Mouse (Mus musculus): Measurements from ENCODE around the gene Cacna1g. TPM values are rescaled to one million over a fixed set of nuclear protein-coding genes. Genes with fewer than 3 reads are reported as not detected.

The Cacna1g gene
- polyA plus RNA-seq, 1 experiment from 2014 or later: 5.2 TPM

DNA sequence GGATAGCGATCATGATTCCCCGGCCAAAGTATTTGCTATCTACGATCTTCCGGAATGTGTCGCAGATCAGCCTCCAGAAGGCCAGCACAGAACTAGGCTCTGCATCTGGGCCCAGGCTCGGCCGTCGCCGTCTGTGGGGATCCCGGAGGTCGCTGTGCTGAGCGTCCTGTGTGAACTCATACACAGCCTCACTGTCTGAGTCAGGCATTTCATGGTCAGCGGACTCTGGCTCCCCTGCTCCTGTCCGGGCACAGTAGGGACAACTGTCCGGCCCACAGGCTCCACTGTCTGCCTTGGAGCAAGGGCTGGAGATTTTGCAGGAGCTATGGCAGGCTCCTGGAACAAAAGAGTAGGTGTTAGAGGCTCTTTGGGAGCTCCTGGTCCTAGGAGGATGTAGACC, 17.0 kb downstream of the Cacna1g start:
- no peaks in the 10 kb centered on the region for H3K9me3 ChIP-seq
- no peak overlapping the region for H3K9ac ChIP-seq
- H3K4me3 ChIP-seq (replicated peaks): no peak overlapping the region
- H3K36me3 ChIP-seq: no peaks in the 10 kb centered on the region
- no peak overlapping the region for H3K4me2 ChIP-seq (replicated peaks)
- H3K27me3 ChIP-seq (replicated peaks): no peaks in the 10 kb centered on the region
- H3K27ac ChIP-seq: no peak overlapping the region
- H3K4me1 ChIP-seq (replicated peaks): no peaks in the 10 kb centered on the region
- no peak for ATAC-seq
- 86% methylated on average over 15 of the region's 15 CpGs for WGBS

DNA sequence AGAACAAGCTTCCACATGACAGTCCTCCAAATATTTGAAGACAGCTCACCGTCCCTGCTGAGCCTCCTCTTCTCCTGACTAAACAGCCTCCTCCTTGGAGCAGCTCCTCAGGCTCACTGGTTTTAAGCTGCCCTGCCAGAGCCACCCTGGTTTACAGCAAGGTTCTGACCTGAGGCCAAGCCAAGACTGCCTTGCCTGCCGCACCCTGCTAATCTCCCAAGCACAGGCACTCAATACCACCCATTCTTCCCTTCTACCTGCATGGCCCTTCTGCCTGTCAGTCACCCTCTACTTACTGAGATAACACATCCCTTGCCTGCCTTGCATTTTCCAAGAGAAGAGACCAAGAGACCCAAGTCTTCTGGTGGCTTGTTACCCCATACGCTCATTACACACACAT, 17.7 kb downstream of the Cacna1g start:
- Histone ChIP-seq H3K27ac (no peak overlapping the region), H3K4me2 (replicated peaks) (no peak overlapping the region)

DNA sequence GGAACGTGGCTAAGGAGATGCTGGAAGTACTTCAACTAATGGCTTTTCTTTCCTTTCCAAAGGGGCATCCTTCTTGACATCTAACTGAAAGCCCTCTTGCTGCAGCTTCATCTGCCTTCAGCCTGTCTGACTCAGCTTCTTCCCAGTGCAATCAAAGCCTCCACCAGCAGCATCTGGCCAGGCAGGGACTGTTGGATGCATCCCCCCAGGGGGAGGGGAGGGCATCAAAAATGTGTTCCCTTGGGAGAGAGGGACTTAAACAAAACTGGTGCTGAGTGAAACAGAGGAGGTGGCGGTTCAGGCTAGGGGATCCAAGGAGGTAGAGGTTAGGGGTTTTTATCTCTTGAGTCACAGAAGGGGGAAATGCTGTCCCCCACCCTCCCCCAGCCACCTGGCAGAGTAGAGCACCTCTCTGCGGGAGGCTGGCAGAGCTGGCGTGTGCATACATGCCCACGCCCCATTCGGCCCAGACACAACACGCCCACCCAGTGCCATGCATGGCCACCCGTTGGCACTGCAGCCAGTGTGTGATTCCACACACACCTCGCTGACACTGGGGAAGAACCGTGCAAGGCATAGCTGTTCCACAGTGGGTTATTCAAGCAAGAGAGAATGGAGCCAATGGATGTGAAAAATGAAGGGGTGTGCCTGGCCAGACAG, 18.7 kb downstream of the Cacna1g start:
- Histone ChIP-seq H3K9me3 (no peaks in the 10 kb centered on the region), H3K36me3 (no peaks in the 10 kb centered on the region), H3K27ac (no peak overlapping the region), H3K9ac (no peak overlapping the region), H3K4me2 (replicated peaks) (no peak overlapping the region), H3K4me1 (replicated peaks) (0 out of 2 replicates have a peak, but pooled peaks cover 2% of the 10 kb centered on the region), H3K27me3 (replicated peaks) (no peaks in the 10 kb centered on the region), H3K4me3 (replicated peaks) (no peak overlapping the region)
- WGBS: 78% methylated on average over 10 of the region's 10 CpGs
- ATAC-seq: no peak

More for the DNA sequence above, 17.7 kb downstream of the Cacna1g start:
- 51% methylated on average over 3 of the region's 3 CpGs for WGBS
- Histone ChIP-seq H3K4me1 (replicated peaks) (no peaks in the 10 kb centered on the region), H3K9ac (no peak overlapping the region), H3K36me3 (no peaks in the 10 kb centered on the region), H3K4me3 (replicated peaks) (no peak overlapping the region), H3K27me3 (replicated peaks) (no peaks in the 10 kb centered on the region), H3K9me3 (no peaks in the 10 kb centered on the region)
- 0 out of 2 replicates have a peak, but pooled peaks have one; percentile 28 for ATAC-seq

DNA sequence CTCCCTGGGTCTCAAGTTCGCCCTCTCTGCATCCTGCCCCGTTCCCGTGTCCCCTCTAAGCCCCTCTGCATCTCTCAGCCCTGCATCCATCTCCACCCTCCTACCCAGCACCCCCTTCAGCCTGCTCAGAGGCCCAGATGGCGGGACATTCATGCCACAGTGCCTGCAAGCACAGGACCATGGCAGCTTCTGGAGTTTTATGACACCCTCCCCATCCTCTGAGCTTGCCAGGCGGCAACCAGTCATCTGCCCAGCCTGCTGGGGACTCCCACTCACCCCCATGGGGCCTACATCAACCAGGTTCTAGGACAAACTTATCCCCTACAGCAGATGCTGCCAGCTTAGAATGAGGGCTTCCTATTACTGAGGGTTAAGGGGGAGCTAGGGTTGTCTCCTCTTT, 19.2 kb downstream of the Cacna1g start:
- Histone ChIP-seq H3K9me3 (no peaks in the 10 kb centered on the region), H3K36me3 (no peaks in the 10 kb centered on the region), H3K27me3 (replicated peaks) (no peaks in the 10 kb centered on the region), H3K4me3 (replicated peaks) (no peak overlapping the region), H3K27ac (no peak overlapping the region), H3K4me1 (replicated peaks) (0 out of 2 replicates have a peak, but pooled peaks cover 2% of the 10 kb centered on the region), H3K4me2 (replicated peaks) (no peak overlapping the region), H3K9ac (no peak overlapping the region)
- no peak for ATAC-seq
- WGBS: 75% methylated on average over 5 of the region's 5 CpGs

DNA sequence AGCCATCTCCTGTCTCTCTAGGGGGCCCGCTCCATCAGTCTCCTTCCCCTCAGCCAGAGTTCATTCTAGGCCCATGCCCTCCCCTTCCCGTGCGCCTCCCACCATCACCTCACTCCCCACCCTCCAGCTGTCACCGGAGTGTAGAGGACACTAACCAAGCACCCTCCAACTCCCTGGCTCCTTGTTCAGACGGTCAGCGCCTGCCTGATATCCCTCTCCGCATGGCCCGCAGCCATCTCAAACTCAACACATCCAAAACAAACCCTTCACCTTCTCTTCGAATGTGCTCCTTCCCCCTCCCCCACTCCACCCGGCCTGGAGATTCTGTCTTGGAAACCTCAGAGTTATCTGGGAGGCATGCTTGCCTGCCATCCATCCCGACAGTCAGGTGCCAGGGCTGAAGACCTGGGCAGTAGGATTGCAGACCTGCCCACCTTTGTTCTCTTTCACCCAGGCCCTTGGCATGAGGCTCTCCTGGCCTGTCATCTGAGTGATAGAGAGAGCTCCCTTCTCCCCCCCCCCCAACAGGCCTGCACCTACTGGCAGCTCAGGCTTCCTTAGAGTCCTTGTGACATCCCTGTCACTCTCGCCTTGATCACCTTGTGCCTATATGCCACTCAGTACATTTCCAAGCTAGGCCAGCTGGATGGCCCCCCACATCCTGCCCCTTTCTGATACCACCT, 22.8 kb downstream of the Cacna1g start:
- no peak overlapping the region for H3K27ac ChIP-seq
- ATAC-seq: no peak
- no peaks in the 10 kb centered on the region for H3K9me3 ChIP-seq
- H3K9ac ChIP-seq: no peak overlapping the region
- WGBS: 47% methylated on average over 12 of the region's 12 CpGs
- H3K4me3 ChIP-seq (replicated peaks): no peak overlapping the region
- 0 out of 2 replicates have a peak, but pooled peaks cover 2% of the 10 kb centered on the region for H3K4me1 ChIP-seq (replicated peaks)
- no peaks in the 10 kb centered on the region for H3K27me3 ChIP-seq (replicated peaks)
- no peaks in the 10 kb centered on the region for H3K36me3 ChIP-seq
- H3K4me2 ChIP-seq (replicated peaks): no peak overlapping the region

DNA sequence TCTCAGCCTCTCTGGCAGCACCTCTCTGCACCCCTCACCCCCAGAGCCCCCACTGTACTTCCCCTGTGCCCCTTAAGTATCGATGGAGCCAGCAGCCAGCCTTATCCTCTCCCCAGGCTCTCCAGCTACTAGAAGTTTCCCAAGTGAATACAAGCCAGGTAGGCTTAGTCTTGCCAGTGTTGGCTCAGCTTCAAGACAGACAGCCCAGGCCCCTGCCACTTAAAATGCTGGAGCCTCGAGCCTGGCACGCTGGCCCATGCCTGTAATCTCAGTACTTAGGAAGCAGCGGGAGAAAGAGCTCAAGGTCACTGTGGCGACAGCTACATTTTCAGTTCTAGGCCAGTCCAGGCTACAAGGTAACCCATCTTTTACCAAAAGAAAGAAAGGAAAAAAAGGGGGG, 24.1 kb downstream of the Cacna1g start:
- no peaks in the 10 kb centered on the region for H3K36me3 ChIP-seq
- ATAC-seq: no peak
- H3K4me1 ChIP-seq (replicated peaks): 0 out of 2 replicates have a peak, but pooled peaks cover 5% of the 10 kb centered on the region
- no peaks in the 10 kb centered on the region for H3K27me3 ChIP-seq (replicated peaks)
- H3K4me3 ChIP-seq (replicated peaks): no peak overlapping the region
- H3K4me2 ChIP-seq (replicated peaks): no peak overlapping the region
- no peaks in the 10 kb centered on the region for H3K9me3 ChIP-seq
- no peak overlapping the region for H3K27ac ChIP-seq
- WGBS: 58% methylated on average over 5 of the region's 5 CpGs
- H3K9ac ChIP-seq: no peak overlapping the region

DNA sequence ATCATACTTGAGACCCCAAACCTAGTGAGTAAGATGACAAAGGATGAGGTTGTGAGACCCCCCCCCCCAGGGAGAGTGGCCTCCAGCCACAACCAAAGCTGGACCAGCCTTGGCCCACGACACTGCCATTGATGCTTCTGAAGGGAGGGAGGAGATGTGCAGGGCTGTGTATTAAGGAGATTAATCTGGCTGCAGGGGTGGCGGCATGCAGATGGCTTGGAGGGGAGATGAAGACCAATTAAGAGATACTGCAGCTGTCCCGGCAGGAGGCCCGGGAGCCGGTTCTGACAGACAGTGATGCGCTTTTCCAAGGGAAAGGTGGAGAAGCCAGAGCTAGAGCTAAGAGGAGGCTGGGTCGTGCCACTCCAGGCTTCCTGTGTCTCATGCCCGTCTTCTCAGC, 24.8 kb downstream of the Cacna1g start:
- Histone ChIP-seq H3K27me3 (replicated peaks) (no peaks in the 10 kb centered on the region), H3K36me3 (no peaks in the 10 kb centered on the region), H3K27ac (no peak overlapping the region), H3K4me2 (replicated peaks) (no peak overlapping the region), H3K4me3 (replicated peaks) (no peak overlapping the region), H3K9ac (no peak overlapping the region), H3K9me3 (no peaks in the 10 kb centered on the region), H3K4me1 (replicated peaks) (0 out of 2 replicates have a peak, but pooled peaks cover 5% of the 10 kb centered on the region)
- 54% methylated on average over 8 of the region's 8 CpGs for WGBS
- no peak for ATAC-seq

DNA sequence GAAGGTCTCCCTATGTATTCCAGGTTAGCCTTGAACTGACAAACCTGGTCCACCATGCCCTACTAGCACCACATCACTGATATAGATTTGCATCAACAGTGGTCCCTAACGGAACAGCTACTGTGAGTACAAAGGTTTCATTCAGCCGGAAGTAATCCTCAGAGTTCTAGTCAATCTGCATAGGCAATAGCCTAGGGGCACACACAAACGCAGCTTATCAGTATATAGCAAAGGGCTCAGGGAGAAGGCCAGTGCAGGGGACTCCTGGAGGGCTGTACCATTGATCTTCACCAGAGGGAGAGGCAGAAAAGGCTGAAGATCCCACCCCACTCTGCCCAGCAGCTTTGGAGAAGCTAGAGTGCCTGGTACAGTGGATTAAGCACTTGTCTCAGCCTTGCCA, 27.0 kb downstream of the Cacna1g start:
- Histone ChIP-seq H3K4me1 (replicated peaks) (0 out of 2 replicates have a peak, but pooled peaks cover 5% of the 10 kb centered on the region), H3K36me3 (no peaks in the 10 kb centered on the region), H3K27me3 (replicated peaks) (no peaks in the 10 kb centered on the region), H3K9ac (no peak overlapping the region), H3K4me2 (replicated peaks) (no peak overlapping the region), H3K9me3 (no peaks in the 10 kb centered on the region), H3K4me3 (replicated peaks) (no peak overlapping the region), H3K27ac (no peak overlapping the region)
- ATAC-seq: no peak
- 47% methylated on average over 3 of the region's 3 CpGs for WGBS

DNA sequence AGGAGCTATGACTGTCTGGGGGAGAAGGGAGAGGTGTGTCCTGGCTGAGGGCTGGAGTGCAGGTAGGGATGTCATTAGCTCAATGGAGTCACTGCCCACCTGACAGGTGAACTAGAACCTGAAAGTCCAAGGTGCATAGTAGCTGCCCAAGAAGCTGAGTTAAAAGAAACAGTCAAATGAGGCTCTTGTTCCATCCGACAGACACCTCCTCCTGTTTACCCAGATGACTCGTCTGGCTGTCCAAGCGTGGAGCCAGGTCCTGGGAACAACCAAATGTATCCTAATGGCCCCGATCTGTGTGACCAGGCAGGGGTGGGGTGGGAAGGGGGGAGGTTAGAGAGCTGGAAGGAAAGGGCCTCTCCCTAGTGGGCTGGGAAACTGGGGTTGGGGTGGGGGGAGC, 28.7 kb downstream of the Cacna1g start:
- WGBS: 34% methylated on average over 4 of the region's 4 CpGs
- no peaks in the 10 kb centered on the region for H3K27me3 ChIP-seq (replicated peaks)
- no peak overlapping the region for H3K4me2 ChIP-seq (replicated peaks)
- no peak for ATAC-seq
- no peak overlapping the region for H3K4me3 ChIP-seq (replicated peaks)
- no peak overlapping the region for H3K27ac ChIP-seq
- 0 out of 2 replicates have a peak, but pooled peaks cover 2% of the 10 kb centered on the region for H3K4me1 ChIP-seq (replicated peaks)
- no peaks in the 10 kb centered on the region for H3K9me3 ChIP-seq
- no peak overlapping the region for H3K9ac ChIP-seq
- H3K36me3 ChIP-seq: no peaks in the 10 kb centered on the region

DNA sequence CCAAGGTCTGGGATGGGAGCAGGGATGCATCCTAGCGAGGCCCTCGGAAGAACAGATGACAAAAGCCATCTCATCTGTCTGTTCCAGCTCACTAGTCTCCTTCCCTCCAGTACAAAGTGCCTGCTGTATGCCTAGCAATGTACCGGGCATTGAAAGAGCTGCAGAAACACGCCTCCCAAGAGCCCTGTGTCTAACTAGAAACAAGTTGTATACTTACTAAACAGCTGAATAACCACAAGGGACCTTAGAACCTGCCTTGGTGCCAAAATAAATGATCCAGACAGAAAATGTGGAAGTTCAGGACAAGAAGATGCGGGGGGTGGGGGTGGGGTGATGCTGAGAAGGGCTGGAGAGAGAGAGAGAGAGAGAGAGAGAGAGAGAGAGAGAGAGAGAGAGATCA, 29.2 kb downstream of the Cacna1g start:
- Histone ChIP-seq H3K4me3 (replicated peaks) (no peak overlapping the region), H3K27me3 (replicated peaks) (no peaks in the 10 kb centered on the region), H3K4me1 (replicated peaks) (0 out of 2 replicates have a peak, but pooled peaks cover 2% of the 10 kb centered on the region), H3K9ac (no peak overlapping the region), H3K36me3 (no peaks in the 10 kb centered on the region), H3K27ac (no peak overlapping the region), H3K4me2 (replicated peaks) (no peak overlapping the region), H3K9me3 (no peaks in the 10 kb centered on the region)
- no peak for ATAC-seq
- WGBS: 69% methylated on average over 5 of the region's 5 CpGs

DNA sequence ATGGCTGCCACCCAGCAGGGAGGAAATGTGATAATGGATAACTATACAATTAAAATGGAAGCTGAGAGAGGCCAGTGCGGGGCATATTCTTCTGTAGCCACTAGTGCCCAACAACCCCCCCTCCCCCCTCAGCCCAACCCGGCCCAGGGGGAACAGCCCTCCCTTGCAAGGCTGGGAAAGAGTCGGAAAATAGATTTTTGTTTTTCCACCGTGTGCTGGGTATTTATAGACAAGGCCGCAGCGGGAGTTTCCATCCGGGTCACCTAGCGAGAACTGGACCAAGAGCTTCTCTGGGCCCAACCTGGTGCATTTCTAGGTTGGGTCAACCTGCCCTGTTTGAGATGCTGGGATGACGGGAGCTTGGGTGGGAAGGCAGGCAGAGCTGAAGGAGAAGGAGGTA, 32.2 kb downstream of the Cacna1g start:
- Histone ChIP-seq H3K27me3 (replicated peaks) (no peaks in the 10 kb centered on the region), H3K27ac (no peak overlapping the region), H3K9me3 (no peaks in the 10 kb centered on the region), H3K4me1 (replicated peaks) (0 out of 2 replicates have a peak, but pooled peaks cover 2% of the 10 kb centered on the region), H3K4me3 (replicated peaks) (no peak overlapping the region), H3K9ac (no peak overlapping the region), H3K36me3 (no peaks in the 10 kb centered on the region), H3K4me2 (replicated peaks) (no peak overlapping the region)
- ATAC-seq: no peak
- WGBS: 79% methylated on average over 9 of the region's 9 CpGs

DNA sequence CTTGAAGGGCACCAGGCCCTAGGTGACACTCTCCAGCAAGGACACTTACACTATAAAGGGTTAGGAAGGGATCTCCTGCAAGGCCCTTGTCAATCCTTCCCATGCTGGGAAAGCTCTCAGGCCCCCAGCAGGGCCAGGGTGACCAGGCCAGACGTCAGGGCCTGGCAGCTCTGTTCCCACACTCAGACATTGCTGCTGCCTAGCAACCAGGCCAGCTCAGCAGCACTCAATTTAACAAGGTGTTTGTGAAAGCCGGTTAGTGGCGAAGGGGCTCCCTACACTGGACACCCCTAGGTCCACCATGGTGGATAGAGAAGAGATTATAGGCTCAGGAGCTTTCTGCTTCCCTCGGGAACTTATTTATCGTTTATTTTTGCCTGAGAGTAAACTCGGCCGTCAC, 32.9 kb downstream of the Cacna1g start:
- no peaks in the 10 kb centered on the region for H3K36me3 ChIP-seq
- 51% methylated on average over 7 of the region's 7 CpGs for WGBS
- H3K4me2 ChIP-seq (replicated peaks): no peak overlapping the region
- ATAC-seq: no peak
- H3K27me3 ChIP-seq (replicated peaks): no peaks in the 10 kb centered on the region
- 0 out of 2 replicates have a peak, but pooled peaks cover 2% of the 10 kb centered on the region for H3K4me1 ChIP-seq (replicated peaks)
- no peaks in the 10 kb centered on the region for H3K9me3 ChIP-seq
- no peak overlapping the region for H3K27ac ChIP-seq
- no peak overlapping the region for H3K9ac ChIP-seq
- no peak overlapping the region for H3K4me3 ChIP-seq (replicated peaks)

DNA sequence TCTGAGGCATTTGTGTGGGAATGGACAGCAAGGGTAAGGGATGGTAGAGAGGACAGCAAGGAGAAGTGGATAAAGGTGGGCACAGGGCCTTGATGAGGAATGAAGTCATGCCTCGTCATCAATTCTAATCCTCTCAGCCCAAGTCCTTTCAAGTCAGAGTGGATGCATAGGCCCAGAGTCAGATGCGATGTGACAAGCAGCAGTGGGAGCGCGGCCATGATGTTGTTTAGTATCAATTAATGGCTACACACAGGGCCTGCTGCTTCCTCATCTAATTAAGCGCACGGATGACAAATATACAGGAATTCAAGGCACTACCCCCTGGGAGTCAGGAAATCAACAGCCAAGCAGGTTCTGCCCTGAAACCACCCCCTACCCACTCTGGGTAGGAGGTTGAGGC, 33.6 kb downstream of the Cacna1g start:
- no peaks in the 10 kb centered on the region for H3K9me3 ChIP-seq
- 90% methylated on average over 6 of the region's 6 CpGs for WGBS
- no peak overlapping the region for H3K27ac ChIP-seq
- no peak overlapping the region for H3K4me3 ChIP-seq (replicated peaks)
- H3K4me1 ChIP-seq (replicated peaks): 0 out of 2 replicates have a peak, but pooled peaks cover 2% of the 10 kb centered on the region
- no peak overlapping the region for H3K4me2 ChIP-seq (replicated peaks)
- H3K27me3 ChIP-seq (replicated peaks): no peaks in the 10 kb centered on the region
- H3K9ac ChIP-seq: no peak overlapping the region
- no peak for ATAC-seq
- H3K36me3 ChIP-seq: no peaks in the 10 kb centered on the region
